Mouse (Mus musculus) stomach, postnatal 0 days (tissue): Measurements from ENCODE around the gene Zfp110. TPM values are rescaled to one million over a fixed set of nuclear protein-coding genes. Genes with fewer than 3 reads are reported as not detected.
"Not testable (repeated sequence)": the region's sequence is repeated elsewhere in the genome, so short reads cannot be mapped to it uniquely, and the experiment has no call there.

Experiments used
- ATAC-seq: fragments of 200-750 bp; cut with Nextera tagmentation; 2 replicates; pipeline ENCODE4 v1.8.0; 2017; ENCODE audit not compliant: low FRiP score, low TSS enrichment
- DNase-seq: peaks from one replicate; pipeline ENCODE4 v3.0.0-alpha.2; 2016; ENCODE audit warnings: low spot score
- H3K27ac ChIP-seq: fragments of 300-500 bp; sonication (generic); replicated peaks from 2 replicates; pipeline ENCODE4 v1.5.1; 2014; ENCODE audit warnings: mild to moderate bottlenecking, control low read depth
- H3K27me3 ChIP-seq: fragments of 300-500 bp; sonication (generic); 2 replicates; pipeline ENCODE4 v1.6.1; 2014; ENCODE audit warnings: low read length; ENCODE audit not compliant: control insufficient read depth, insufficient read depth
- H3K36me3 ChIP-seq: fragments of 300-500 bp; sonication (generic); 2 replicates; pipeline ENCODE4 v1.6.1; 2014; ENCODE audit warnings: low read length, mixed read lengths; ENCODE audit not compliant: control insufficient read depth, insufficient read depth
- H3K4me1 ChIP-seq: fragments of 300-500 bp; sonication (generic); replicated peaks from 2 replicates; pipeline ENCODE4 v1.6.1; 2014; ENCODE audit warnings: antibody characterized with exemption; ENCODE audit not compliant: control insufficient read depth, insufficient read depth
- H3K4me2 ChIP-seq: fragments of 300-500 bp; sonication (generic); replicated peaks from 2 replicates; pipeline ENCODE4 v1.6.1; 2014; ENCODE audit warnings: low read depth, mild to moderate bottlenecking, control low read depth, moderate library complexity
- H3K4me3 ChIP-seq: fragments of 300-500 bp; sonication (generic); 2 replicates; pipeline ENCODE4 v1.5.1; 2014; ENCODE audit warnings: low read depth, low read length, control low read depth
- H3K9ac ChIP-seq: fragments of 300-500 bp; sonication (generic); 2 replicates; pipeline ENCODE4 v1.6.1; 2014; ENCODE audit warnings: mild to moderate bottlenecking, low read length, control low read depth, mixed read lengths
- H3K9me3 ChIP-seq: fragments of 300-500 bp; sonication (generic); 2 replicates; pipeline ENCODE4 v1.6.1; 2016; ENCODE audit warnings: low read length; ENCODE audit not compliant: control insufficient read depth
- CTCF ChIP-seq: IDR thresholded peaks from 2 replicates; pipeline ENCODE4 v1.5.1; 2016; ENCODE audit warnings: antibody characterized with exemption, low read depth, mild to moderate bottlenecking, moderate library complexity
- EP300 ChIP-seq: optimal IDR thresholded peaks from 2 replicates; pipeline ENCODE3; 2016; ENCODE audit warnings: antibody characterized with exemption
- WGBS: fragments of 180-500 bp; shearing (Covaris S2); extraction: QIAGEN DNeasy Blood & Tissue Kit; methylation state at CpG from one replicate; pipeline ENCODE4 v1.1.7; 2014; 5-methylcytosine and 5-hydroxymethylcytosine counted together
- polyA plus RNA-seq: library from polyadenylated mRNA; unstranded; fragments of >200 nt; fragmentation: Nextera tagmentation; extraction: Ambion mirVana; gene quantifications from 2 replicates; pipeline ENCODE4 v1.2.1, GENCODE M21; 2015

The Zfp110 gene
- 15.9 and 16.9 TPM in 2 replicates for polyA plus RNA-seq

GRCm38 (mm10) chr7:12834162-12835120, at the start of gene Zfp110:
Gene Zfp110 (plus strand): TSS chr7:12834761.
- DNase-seq: peak; percentile 91
- Histone ChIP-seq H3K36me3 (peaks cover 11% of the 10 kb centered on the region; the same call in 1 of the 2 replicates), H3K27ac (peak within 1 kb of the TSS; percentile 81), H3K27me3 (no peaks in the 10 kb centered on the region), H3K4me2 (peak within 1 kb of the TSS; percentile 68), H3K4me1 (0 out of 2 replicates have a peak, but pooled peaks cover 2% of the 10 kb centered on the region), H3K9me3 (peaks cover 4% of the 10 kb centered on the region; the same call in 1 of the 2 replicates), H3K9ac (peak within 1 kb of the TSS; percentile 69), H3K4me3 (peak within 1 kb of the TSS; percentile 69)
- peak; percentile 97 for ATAC-seq
- no peak for TF ChIP-seq EP300
- peak; percentile 47 for TF ChIP-seq CTCF
- 2% methylated on average over 47 of the region's 47 CpGs for WGBS

DNA sequence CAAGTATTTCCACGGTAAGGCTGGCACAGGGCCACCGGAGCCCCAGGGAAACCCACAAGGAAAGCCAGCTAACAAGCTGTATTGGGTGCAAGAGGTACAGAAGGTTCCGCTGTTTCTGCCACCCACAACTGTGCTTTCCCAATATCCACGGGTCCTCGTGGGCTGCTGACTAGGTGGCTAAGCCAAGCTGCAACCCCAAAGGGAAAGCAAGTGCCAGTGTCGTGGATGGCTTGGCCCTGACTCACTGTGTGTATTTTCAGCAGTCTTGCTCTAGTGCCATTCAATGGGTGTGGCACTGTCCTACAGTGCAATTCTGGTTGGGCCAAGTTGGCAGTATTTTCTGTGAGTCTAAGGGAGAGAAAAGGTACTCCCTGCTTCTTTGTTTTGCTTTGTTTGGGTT, 47.2 kb upstream of the Zfp110 start:
- ATAC-seq: no peak
- no peaks in the 10 kb centered on the region for H3K36me3 ChIP-seq
- TF ChIP-seq EP300 (no peak), CTCF (no peak)
- H3K4me1 ChIP-seq: no peaks in the 10 kb centered on the region
- H3K9me3 ChIP-seq: no peaks in the 10 kb centered on the region
- H3K4me3 ChIP-seq: no peak overlapping the region
- H3K27ac ChIP-seq: no peak overlapping the region
- H3K27me3 ChIP-seq: no peaks in the 10 kb centered on the region
- WGBS: 60% methylated on average over 6 of the region's 6 CpGs
- no peak overlapping the region for H3K9ac ChIP-seq
- no peak for DNase-seq
- H3K4me2 ChIP-seq: no peak overlapping the region

DNA sequence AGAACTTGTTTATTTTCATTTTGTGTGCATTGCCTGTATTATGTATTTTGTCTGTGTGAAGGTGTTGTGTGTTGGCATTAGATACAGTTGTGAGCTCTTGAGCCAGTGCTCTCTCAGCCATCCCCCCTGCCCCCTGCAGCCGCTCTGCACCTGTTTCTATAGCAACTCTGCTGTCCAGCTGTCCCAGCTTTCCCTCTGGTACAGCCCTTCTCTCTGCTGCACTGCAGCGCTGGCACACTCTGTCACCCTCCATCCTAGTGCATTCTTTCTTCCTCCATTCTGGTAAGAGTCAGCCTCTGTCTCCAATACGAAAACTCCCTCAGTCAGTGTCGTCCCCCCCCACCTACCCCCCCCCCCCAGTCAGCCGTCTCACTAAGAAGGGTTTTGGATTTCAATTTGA, 46.5 kb upstream of the Zfp110 start:
- DNase-seq (no peak), ATAC-seq (no peak)
- H3K4me3 ChIP-seq: no peak overlapping the region
- H3K27me3 ChIP-seq: no peaks in the 10 kb centered on the region
- no peak for TF ChIP-seq CTCF
- TF ChIP-seq EP300: no peak
- 25% methylated on average over 5 of the region's 5 CpGs for WGBS
- H3K36me3 ChIP-seq: no peaks in the 10 kb centered on the region
- no peak overlapping the region for H3K4me2 ChIP-seq
- H3K9ac ChIP-seq: no peak overlapping the region
- no peaks in the 10 kb centered on the region for H3K9me3 ChIP-seq
- H3K27ac ChIP-seq: no peak overlapping the region
- no peaks in the 10 kb centered on the region for H3K4me1 ChIP-seq

- not testable (repeated sequence) for H3K27me3 ChIP-seq, H3K9me3 ChIP-seq, H3K9ac ChIP-seq, H3K4me3 ChIP-seq, ATAC-seq, DNase-seq, H3K27ac ChIP-seq, H3K4me1 ChIP-seq, H3K36me3 ChIP-seq, H3K4me2 ChIP-seq
- 79% methylated on average over 11 of the region's 11 CpGs for WGBS
These were observed 41.9 kb upstream of the Zfp110 start for GRCm38 (mm10) chr7:12792624-12793023.

DNA sequence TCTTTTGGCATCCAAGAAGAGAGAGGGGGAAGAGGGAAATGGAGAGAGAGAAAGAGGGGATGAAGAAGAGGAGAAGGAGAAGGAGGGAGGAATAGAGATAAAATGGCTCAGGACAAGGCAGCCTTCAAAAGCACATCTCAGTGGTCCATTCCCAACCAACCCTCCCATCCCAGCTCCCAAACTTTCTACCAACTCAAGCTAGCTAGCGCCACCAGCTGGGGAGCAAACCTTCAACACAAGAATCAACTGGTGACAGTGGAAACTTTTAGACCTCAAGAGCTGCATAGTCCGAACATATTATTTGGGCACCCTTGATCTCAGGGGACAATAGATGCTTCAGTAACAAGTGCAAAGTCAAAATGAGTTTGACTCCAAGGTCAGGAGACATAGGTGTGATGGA, 36.6 kb upstream of the Zfp110 start:
- ATAC-seq (no peak), DNase-seq (no peak)
- no peak for TF ChIP-seq CTCF
- TF ChIP-seq EP300: no peak
- 69% methylated on average over 2 of the region's 2 CpGs for WGBS
- Histone ChIP-seq H3K36me3 (no peaks in the 10 kb centered on the region), H3K4me3 (no peak overlapping the region), H3K27me3 (no peaks in the 10 kb centered on the region), H3K9ac (no peak overlapping the region), H3K4me1 (no peaks in the 10 kb centered on the region), H3K9me3 (no peaks in the 10 kb centered on the region; the same call in 1 of the 2 replicates), H3K27ac (no peak overlapping the region), H3K4me2 (no peak overlapping the region)

- H3K9me3 ChIP-seq: no peaks in the 10 kb centered on the region; the same call in 1 of the 2 replicates
- H3K4me3 ChIP-seq: no peak overlapping the region
- 0 out of 2 replicates have a peak, but pooled peaks cover 3% of the 10 kb centered on the region for H3K4me1 ChIP-seq
- no peak for ATAC-seq
- no peaks in the 10 kb centered on the region for H3K27me3 ChIP-seq
- TF ChIP-seq EP300 (no peak), CTCF (no peak)
- no peak overlapping the region for H3K27ac ChIP-seq
- no peak overlapping the region for H3K9ac ChIP-seq
- H3K36me3 ChIP-seq: no peaks in the 10 kb centered on the region
- 71% methylated on average over 1 of the region's 1 CpGs for WGBS
- H3K4me2 ChIP-seq: no peak overlapping the region
- DNase-seq: no peak
These were observed 35.0 kb upstream of the Zfp110 start for GRCm38 (mm10) chr7:12799554-12799953.
